Mouse (Mus musculus): ENCODE results near the gene Cadps2. TPM values are rescaled to one million over a fixed set of nuclear protein-coding genes. Genes with fewer than 3 reads are reported as not detected.

Gene Cadps2
- polyA plus RNA-seq, 1 experiment from 2014 or later = 4.7 TPM

DNA sequence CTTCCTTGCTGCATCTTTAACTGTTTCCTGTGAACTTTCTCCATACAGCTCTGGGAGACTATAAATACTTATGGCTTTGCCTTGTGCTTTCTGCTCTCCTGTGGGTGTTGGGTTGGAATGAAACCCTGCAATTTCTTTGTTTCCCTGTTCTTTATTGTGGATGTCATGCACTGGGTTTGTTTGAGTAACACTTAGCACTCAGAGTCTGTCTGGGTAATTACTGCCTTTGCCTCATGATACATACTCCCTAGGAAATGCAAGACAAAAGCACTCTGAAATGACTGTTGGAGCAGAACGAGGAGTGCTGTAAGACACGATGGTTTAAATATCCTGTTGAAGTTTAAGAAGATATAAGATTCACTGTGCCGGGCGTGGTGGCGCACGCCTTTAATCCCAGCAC, 533.2 kb downstream of the Cadps2 start:
- Histone ChIP-seq H3K4me1 (replicated peaks) (no peaks in the 10 kb centered on the region), H3K4me2 (no peak overlapping the region), H3K27ac (no peak overlapping the region), H3K27me3 (0 out of 2 replicates have a peak, but pooled peaks cover 3% of the 10 kb centered on the region), H3K9ac (no peak overlapping the region), H3K4me3 (no peak overlapping the region), H3K9me3 (no peaks in the 10 kb centered on the region), H3K36me3 (no peaks in the 10 kb centered on the region)
- no peak for ATAC-seq (ENCODE audit: low FRiP score)
- 85% methylated on average over 6 of the region's 6 CpGs for WGBS

DNA sequence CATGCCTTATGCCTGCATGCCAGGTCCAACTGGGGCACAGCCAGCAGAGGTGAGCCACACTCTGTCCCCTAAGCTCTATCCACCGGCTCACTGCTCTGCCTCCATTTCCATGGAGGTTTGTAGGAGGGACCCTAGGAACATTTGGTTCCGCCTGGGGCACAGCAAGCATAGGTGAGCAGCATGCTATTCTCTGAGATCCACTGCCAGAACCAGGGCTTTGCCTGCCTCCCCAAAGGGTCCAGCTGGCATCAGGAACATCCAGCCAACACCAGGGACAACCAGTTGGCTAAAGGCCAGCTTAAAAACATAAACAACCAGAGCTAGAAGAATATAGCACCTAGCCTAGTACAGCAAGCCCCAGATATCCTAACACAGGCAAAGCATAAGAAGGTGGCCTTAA, 540.6 kb downstream of the Cadps2 start:
- Histone ChIP-seq H3K36me3 (no peaks in the 10 kb centered on the region), H3K9ac (no peak overlapping the region), H3K9me3 (no peaks in the 10 kb centered on the region), H3K4me1 (replicated peaks) (no peaks in the 10 kb centered on the region), H3K27me3 (no peaks in the 10 kb centered on the region), H3K27ac (no peak overlapping the region), H3K4me3 (no peak overlapping the region), H3K4me2 (no peak overlapping the region)
- WGBS = 88% methylated on average over 2 of the region's 2 CpGs
- no peak for ATAC-seq (ENCODE audit: low FRiP score)

DNA sequence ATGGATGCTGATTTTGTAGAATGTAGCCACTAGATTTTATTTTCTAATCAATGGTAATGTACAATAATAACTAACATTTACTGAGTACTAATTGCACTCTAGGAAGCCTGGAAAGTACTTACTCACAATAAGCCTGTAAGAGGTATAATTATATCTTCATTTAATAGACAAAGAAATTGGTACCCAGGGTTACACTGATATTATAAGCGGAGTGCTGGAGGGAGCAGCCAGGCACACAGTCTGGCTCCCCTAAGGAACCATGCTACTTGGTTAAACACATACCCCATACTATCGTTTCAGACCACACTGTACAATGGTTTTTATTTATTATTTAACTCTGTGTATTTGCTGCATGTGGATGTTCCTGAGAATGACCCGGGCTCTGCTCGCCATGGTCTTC, 544.5 kb downstream of the Cadps2 start:
- no peak overlapping the region for H3K4me2 ChIP-seq
- 84% methylated on average over 4 of the region's 4 CpGs for WGBS
- no peak overlapping the region for H3K27ac ChIP-seq
- no peaks in the 10 kb centered on the region for H3K9me3 ChIP-seq
- H3K4me1 ChIP-seq (replicated peaks) = no peaks in the 10 kb centered on the region
- H3K9ac ChIP-seq = no peak overlapping the region
- H3K4me3 ChIP-seq = no peak overlapping the region
- 0 out of 2 replicates have a peak, but pooled peaks cover 7% of the 10 kb centered on the region for H3K27me3 ChIP-seq
- H3K36me3 ChIP-seq = no peaks in the 10 kb centered on the region
- ATAC-seq (ENCODE audit: low FRiP score) = no peak

DNA sequence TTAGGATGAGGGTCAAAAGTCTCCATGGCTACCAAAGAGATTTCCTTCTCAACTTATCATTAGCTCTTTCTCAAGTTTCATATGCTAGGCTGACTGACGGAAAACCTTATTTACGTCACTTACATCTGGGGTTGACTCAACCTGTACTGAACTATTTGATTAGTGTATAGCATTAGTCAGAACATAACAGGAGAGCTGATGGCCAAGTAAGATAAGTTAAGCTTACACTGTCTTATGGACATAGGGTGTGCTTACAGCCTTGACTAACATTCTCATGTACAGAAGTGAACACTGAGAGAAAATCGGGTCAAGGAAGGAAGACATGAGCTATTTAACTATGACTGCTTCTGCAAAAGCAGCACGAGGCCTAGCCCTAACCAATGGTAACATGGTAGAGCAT, 550.5 kb downstream of the Cadps2 start:
- H3K36me3 ChIP-seq = no peaks in the 10 kb centered on the region
- no peak overlapping the region for H3K4me3 ChIP-seq
- no peak overlapping the region for H3K27ac ChIP-seq
- no peak overlapping the region for H3K4me2 ChIP-seq
- no peak overlapping the region for H3K9ac ChIP-seq
- 93% methylated on average over 4 of the region's 4 CpGs for WGBS
- no peaks in the 10 kb centered on the region for H3K9me3 ChIP-seq
- ATAC-seq (ENCODE audit: low FRiP score) = no peak
- H3K4me1 ChIP-seq (replicated peaks) = no peaks in the 10 kb centered on the region
- H3K27me3 ChIP-seq = peaks cover 27% of the 10 kb centered on the region

DNA sequence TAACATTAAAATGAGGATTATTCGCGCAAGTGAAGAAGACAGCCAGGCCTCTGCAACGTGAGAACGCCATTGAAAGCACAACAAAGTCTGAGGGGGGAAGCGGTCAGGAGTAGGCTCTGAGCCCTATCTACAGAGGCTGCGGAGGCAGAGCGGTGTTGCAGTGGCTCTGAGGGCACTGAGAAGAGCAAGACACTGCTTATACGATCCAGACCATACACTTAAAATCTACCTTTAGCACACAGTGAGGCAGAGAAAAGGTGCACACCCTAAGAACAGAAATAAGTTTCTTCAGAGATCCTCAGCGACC, 557.8 kb downstream of the Cadps2 start:
- peaks cover 62% of the 10 kb centered on the region for H3K27me3 ChIP-seq
- peak; percentile 57 for ATAC-seq (ENCODE audit: low FRiP score)
- WGBS = 54% methylated on average over 9 of the region's 9 CpGs

DNA sequence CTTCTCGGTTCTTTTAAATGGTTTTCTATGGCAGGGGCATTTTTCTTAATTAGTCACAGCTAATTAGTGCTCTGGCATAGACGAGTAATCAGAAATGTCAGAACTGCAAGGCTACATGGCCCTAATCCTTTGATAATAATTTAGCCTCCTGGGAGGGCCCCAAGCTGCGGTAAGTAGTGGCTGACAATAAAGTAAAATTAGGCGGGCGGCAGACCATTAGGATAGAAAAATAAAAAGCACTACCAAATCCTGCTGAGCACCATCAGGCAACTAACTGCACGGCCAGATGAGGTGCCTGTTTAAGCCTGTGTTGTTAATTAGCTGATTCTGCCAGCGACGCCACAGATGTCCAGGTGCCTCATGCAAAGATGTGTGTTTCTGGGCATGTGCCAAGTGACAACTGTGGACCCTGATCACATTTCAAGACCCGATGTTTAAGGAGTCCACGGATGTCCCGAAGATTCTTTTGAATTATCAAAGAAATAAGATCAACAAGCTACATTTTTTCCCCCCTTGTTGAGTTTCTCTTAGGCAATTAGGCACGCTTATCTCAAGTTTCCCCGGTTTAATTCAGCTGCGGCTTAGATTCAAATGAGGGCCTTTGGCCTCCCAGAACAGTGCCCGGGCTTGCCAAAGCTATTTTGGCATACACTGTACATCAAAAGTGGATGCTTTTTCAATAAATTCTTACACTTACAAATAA, 558.3 kb downstream of the Cadps2 start:
- peak; percentile 88 for ATAC-seq (ENCODE audit: low FRiP score)
- H3K9ac ChIP-seq = no peak overlapping the region
- peaks cover 68% of the 10 kb centered on the region for H3K27me3 ChIP-seq

More for the DNA sequence above, 557.8 kb downstream of the Cadps2 start:
- no peaks in the 10 kb centered on the region for H3K36me3 ChIP-seq
- no peak overlapping the region for H3K9ac ChIP-seq
- peaks cover 14% of the 10 kb centered on the region; the same call in 1 of the 2 replicates for H3K4me1 ChIP-seq (replicated peaks)
- no peak overlapping the region for H3K4me3 ChIP-seq
- H3K27ac ChIP-seq = no peak overlapping the region
- no peak overlapping the region; the same call in 1 of the 2 replicates for H3K4me2 ChIP-seq
- no peaks in the 10 kb centered on the region for H3K9me3 ChIP-seq

DNA sequence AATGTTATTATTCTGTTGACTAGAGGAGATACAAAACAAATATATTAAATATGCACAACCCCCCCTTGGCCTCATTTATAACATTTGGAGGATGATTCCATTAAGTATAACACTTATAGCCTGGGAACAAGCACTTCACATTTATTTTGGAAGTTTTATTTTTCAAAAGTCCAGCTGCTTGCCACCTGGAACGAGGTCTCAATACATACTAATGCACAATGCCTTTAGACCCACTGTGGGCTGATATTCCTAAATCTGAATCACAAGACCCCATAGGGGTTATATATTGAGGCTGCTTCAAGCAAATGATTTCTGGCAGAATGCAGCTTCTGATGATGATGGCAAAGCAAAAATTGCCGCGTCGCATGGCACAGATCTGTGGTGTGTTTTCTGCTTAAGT, 565.7 kb downstream of the Cadps2 start:
- 0 out of 2 replicates have a peak, but pooled peaks have one; percentile 3 for ATAC-seq (ENCODE audit: low FRiP score)
- Histone ChIP-seq H3K36me3 (no peaks in the 10 kb centered on the region), H3K4me2 (no peak overlapping the region), H3K4me3 (no peak overlapping the region), H3K27ac (no peak overlapping the region), H3K27me3 (peaks cover 83% of the 10 kb centered on the region), H3K9ac (no peak overlapping the region), H3K9me3 (no peaks in the 10 kb centered on the region), H3K4me1 (replicated peaks) (peaks cover 10% of the 10 kb centered on the region)
- 33% methylated on average over 4 of the region's 4 CpGs for WGBS

More for the DNA sequence above, 558.3 kb downstream of the Cadps2 start:
- no peak overlapping the region for H3K4me3 ChIP-seq
- no peak overlapping the region; the same call in 1 of the 2 replicates for H3K4me2 ChIP-seq
- 20% methylated on average over 15 of the region's 15 CpGs for WGBS
- H3K4me1 ChIP-seq (replicated peaks) = peaks cover 14% of the 10 kb centered on the region; the same call in 1 of the 2 replicates
- no peak overlapping the region for H3K27ac ChIP-seq
- no peaks in the 10 kb centered on the region for H3K36me3 ChIP-seq
- H3K9me3 ChIP-seq = no peaks in the 10 kb centered on the region

DNA sequence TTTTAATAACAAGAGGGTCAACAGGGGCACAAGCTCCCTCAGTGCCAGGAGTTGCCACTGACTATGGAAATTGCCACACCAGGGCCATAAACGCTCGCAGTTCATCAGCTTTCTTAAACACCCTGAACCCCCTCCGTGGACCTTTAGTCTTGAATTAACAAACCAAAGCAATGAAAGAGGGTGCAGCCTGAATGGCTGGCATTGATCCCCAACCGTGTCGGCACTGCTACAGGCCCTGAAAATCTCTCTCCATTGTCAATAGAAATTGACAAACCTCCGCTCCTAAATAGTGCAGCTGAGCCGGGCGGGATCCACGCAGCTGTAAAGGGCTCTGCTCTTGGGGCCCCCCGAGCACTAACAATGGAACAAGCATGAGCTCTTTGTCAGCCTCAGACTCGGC, 566.2 kb downstream of the Cadps2 start:
- peak; percentile 85 for ATAC-seq (ENCODE audit: low FRiP score)
- H3K27me3 ChIP-seq = peaks cover 83% of the 10 kb centered on the region
- H3K4me2 ChIP-seq = peak overlapping the region; percentile 41

DNA sequence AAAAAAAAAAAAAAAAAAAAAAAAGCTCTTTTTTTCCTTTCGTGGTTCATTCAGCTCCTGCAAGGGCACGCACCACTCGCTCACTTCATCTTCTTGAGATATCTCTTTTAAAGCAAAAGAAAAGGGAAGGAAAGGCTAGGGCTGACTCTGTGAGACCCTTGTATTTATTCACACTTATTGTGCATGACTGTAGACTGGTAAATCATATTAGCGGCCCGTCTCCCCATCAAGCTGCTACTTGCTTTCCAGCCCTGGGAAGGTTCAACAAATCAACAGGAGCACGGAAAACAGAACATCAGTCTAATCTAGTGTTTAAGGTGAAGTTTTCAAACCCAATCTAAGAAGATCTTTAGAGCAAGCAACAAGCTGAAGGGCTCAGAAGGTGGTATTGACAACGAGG, 566.7 kb downstream of the Cadps2 start:
- ATAC-seq (ENCODE audit: low FRiP score) = no peak
- H3K4me1 ChIP-seq (replicated peaks) = peaks cover 10% of the 10 kb centered on the region
- WGBS = 16% methylated on average over 7 of the region's 7 CpGs
- H3K4me2 ChIP-seq = no peak overlapping the region; the same call in 1 of the 2 replicates
- no peak overlapping the region for H3K4me3 ChIP-seq
- peaks cover 85% of the 10 kb centered on the region for H3K27me3 ChIP-seq
- no peak overlapping the region for H3K9ac ChIP-seq
- H3K27ac ChIP-seq = no peak overlapping the region
- H3K36me3 ChIP-seq = no peaks in the 10 kb centered on the region
- H3K9me3 ChIP-seq = no peaks in the 10 kb centered on the region

More for the DNA sequence above, 566.2 kb downstream of the Cadps2 start:
- no peaks in the 10 kb centered on the region for H3K9me3 ChIP-seq
- no peak overlapping the region for H3K27ac ChIP-seq
- H3K4me1 ChIP-seq (replicated peaks) = peaks cover 10% of the 10 kb centered on the region
- WGBS = 3% methylated on average over 11 of the region's 11 CpGs
- H3K9ac ChIP-seq = no peak overlapping the region
- H3K36me3 ChIP-seq = no peaks in the 10 kb centered on the region
- H3K4me3 ChIP-seq = no peak overlapping the region

DNA sequence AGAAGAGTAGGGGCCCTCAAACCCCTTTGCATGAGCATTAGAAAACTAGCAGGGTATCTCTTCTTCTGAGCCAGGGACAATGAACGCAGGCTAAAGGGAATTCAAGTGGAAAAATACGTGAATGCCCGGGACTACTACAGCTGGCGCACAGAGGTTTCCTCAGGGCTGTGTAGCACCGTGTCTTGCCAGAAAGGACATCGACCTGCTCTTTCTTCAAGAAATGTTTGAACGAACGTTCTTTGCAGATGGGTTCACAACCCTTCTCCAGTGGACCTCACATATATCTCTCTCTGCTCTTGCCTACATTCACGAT, 578.5 kb downstream of the Cadps2 start:
- Histone ChIP-seq H3K36me3 (no peaks in the 10 kb centered on the region), H3K27ac (no peak overlapping the region), H3K27me3 (peaks cover 90% of the 10 kb centered on the region), H3K4me3 (peak overlapping the region; percentile 14), H3K9ac (no peak overlapping the region), H3K4me1 (replicated peaks) (peaks cover 9% of the 10 kb centered on the region), H3K4me2 (peak overlapping the region; percentile 26), H3K9me3 (no peaks in the 10 kb centered on the region)
- no peak for ATAC-seq (ENCODE audit: low FRiP score)
- 2% methylated on average over 9 of the region's 9 CpGs for WGBS

DNA sequence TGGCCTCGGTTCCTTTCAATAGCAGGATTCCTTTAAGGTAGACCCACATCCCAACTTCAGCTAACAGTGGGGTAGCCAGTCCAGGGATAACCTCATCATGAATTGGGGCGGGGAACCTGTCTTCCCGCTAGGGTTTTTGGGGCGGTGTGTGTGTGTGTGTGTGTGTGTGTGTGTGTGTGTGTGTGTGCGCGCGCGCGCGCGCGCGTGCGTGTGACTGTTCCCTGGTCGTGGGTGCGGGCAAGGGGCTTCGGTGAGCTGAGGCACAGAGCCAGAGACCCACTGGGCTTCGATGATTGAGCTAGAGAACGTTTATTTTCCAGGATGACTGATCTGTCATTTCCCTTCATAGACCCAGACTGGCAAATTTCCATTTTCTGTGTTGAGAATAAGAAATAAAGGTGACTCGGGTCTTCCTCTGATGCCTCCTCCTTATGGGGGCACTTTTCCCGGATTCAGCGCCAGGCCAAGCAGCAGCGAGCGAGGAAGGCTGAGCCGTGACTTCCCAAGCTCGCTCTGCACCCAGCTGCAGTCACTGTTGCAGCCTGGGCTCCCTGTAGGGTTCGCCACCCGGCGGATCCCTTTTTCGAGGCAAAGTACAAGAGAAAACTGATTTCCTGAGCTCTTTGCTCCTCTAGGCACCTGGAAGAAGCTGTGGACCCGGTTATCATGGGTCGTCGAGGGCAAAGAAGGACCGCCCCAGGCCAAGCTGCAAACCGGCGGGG, 579.0 kb downstream of the Cadps2 start:
- H3K4me3 ChIP-seq = peak overlapping the region; percentile 14

DNA sequence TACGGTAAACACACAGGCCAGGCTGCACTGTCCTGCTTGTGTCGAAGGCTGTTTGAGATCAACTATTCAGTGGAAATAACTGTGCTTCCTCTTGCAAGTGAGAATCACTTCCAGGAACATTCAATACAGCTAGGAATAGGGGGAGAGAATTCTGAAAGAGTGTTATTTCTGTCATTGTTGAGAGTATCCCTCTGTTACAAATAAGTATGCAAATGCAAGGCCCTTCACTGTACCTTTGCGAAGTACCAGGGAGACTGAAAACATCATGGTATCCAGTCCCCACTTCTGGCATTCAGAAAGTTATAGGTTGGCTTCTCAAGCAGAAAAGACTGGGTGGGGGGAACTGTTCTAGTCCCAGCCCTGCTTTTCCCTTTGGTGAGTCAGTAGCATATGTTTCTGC, 581.2 kb downstream of the Cadps2 start:
- no peak overlapping the region for H3K4me3 ChIP-seq
- H3K9ac ChIP-seq = no peak overlapping the region
- H3K36me3 ChIP-seq = no peaks in the 10 kb centered on the region
- WGBS = 26% methylated on average over 3 of the region's 3 CpGs
- H3K4me1 ChIP-seq (replicated peaks) = peaks cover 13% of the 10 kb centered on the region
- no peak for ATAC-seq (ENCODE audit: low FRiP score)
- no peak overlapping the region for H3K27ac ChIP-seq
- no peak overlapping the region for H3K4me2 ChIP-seq
- H3K9me3 ChIP-seq = no peaks in the 10 kb centered on the region
- H3K27me3 ChIP-seq = peaks cover 97% of the 10 kb centered on the region

More for the DNA sequence above, 579.0 kb downstream of the Cadps2 start:
- under 1% methylated on average over 32 of the region's 36 CpGs for WGBS
- H3K9ac ChIP-seq = no peak overlapping the region
- H3K36me3 ChIP-seq = no peaks in the 10 kb centered on the region
- no peak overlapping the region for H3K27ac ChIP-seq
- 0 out of 2 replicates have a peak, but pooled peaks have one; percentile 33 for ATAC-seq (ENCODE audit: low FRiP score)
- H3K9me3 ChIP-seq = no peaks in the 10 kb centered on the region
- H3K4me2 ChIP-seq = peak overlapping the region; percentile 26
- H3K27me3 ChIP-seq = peaks cover 92% of the 10 kb centered on the region
- H3K4me1 ChIP-seq (replicated peaks) = peaks cover 9% of the 10 kb centered on the region

DNA sequence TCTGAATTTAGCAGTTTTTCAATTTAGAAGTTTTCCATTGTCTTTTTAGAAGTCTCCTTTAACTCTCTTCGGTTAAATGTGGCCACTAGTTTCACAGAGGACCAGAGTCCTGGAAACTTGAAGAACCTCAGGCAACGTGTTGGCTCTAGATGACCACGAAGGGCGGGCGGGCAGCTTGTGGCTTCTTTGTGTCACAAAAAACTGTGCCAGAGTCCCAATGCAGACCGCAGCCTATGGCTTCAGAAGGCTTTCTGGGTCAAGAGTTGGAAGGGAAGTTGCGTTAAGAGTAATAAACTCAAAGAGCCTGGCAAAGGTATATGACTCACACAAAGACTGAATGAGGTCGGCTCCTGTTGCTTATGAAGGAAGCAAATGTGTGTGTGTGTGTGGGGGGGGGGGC, 584.1 kb downstream of the Cadps2 start:
- ATAC-seq (ENCODE audit: low FRiP score) = no peak
- Histone ChIP-seq H3K27me3 (peaks cover 92% of the 10 kb centered on the region), H3K36me3 (no peaks in the 10 kb centered on the region), H3K9ac (no peak overlapping the region), H3K4me3 (no peak overlapping the region), H3K27ac (no peak overlapping the region), H3K9me3 (no peaks in the 10 kb centered on the region), H3K4me1 (replicated peaks) (peaks cover 8% of the 10 kb centered on the region), H3K4me2 (no peak overlapping the region)
- WGBS = 2% methylated on average over 8 of the region's 8 CpGs
